Mouse (Mus musculus): Measurements from ENCODE around the gene Themis. TPM values are rescaled to one million over a fixed set of nuclear protein-coding genes. Genes with fewer than 3 reads are reported as not detected.

Themis gene
- polyA plus RNA-seq, 1 experiment, result 0.70 TPM

- H3K4me3 ChIP-seq (ENCODE audit: low read depth, low read length), result no peak overlapping the region
- no peaks in the 10 kb centered on the region for H3K9me3 ChIP-seq (replicated peaks; ENCODE audit: control insufficient read depth, insufficient read depth, low read length, poor library complexity, severe bottlenecking)
- no peak overlapping the region for H3K27ac ChIP-seq (ENCODE audit: insufficient read depth, low read length)
- H3K9ac ChIP-seq (ENCODE audit: low read depth, poor library complexity, severe bottlenecking), result no peak overlapping the region
- no peaks in the 10 kb centered on the region for H3K36me3 ChIP-seq (ENCODE audit: control insufficient read depth, insufficient read depth, low read length, poor library complexity, severe bottlenecking)
- no peaks in the 10 kb centered on the region for H3K27me3 ChIP-seq (ENCODE audit: control insufficient read depth, insufficient read depth, low read length, poor library complexity, severe bottlenecking)
- TF ChIP-seq POLR2A (IDR thresholded peaks at IDR 0.05; ENCODE audit: insufficient read depth, low read length) (no peak), EP300 (IDR thresholded peaks at IDR 0.05; ENCODE audit: insufficient read depth, low read depth, low read length) (no peak), CTCF (IDR thresholded peaks at IDR 0.05; ENCODE audit: low read depth, low read length) (no peak)
- H3K4me1 ChIP-seq (ENCODE audit: control insufficient read depth, insufficient read depth, low read length), result no peaks in the 10 kb centered on the region
Observed at GRCm38 (mm10) chr10:28805160-28805559, 137.0 kb downstream of the Themis start.

GRCm38 (mm10) chr10:28811928-28812570 lies 143.9 kb downstream of the Themis start:
- no peak for TF ChIP-seq POLR2A (IDR thresholded peaks at IDR 0.05; ENCODE audit: insufficient read depth, low read length)
- TF ChIP-seq CTCF (IDR thresholded peaks at IDR 0.05; ENCODE audit: low read depth, low read length), result no peak
- no peak for TF ChIP-seq EP300 (IDR thresholded peaks at IDR 0.05; ENCODE audit: insufficient read depth, low read depth, low read length)
- Histone ChIP-seq H3K27me3 (ENCODE audit: control insufficient read depth, insufficient read depth, low read length, poor library complexity, severe bottlenecking) (no peaks in the 10 kb centered on the region), H3K4me3 (ENCODE audit: low read depth, low read length) (no peak overlapping the region), H3K36me3 (ENCODE audit: control insufficient read depth, insufficient read depth, low read length, poor library complexity, severe bottlenecking) (no peaks in the 10 kb centered on the region), H3K4me1 (ENCODE audit: control insufficient read depth, insufficient read depth, low read length) (no peaks in the 10 kb centered on the region), H3K9me3 (replicated peaks; ENCODE audit: control insufficient read depth, insufficient read depth, low read length, poor library complexity, severe bottlenecking) (no peaks in the 10 kb centered on the region), H3K27ac (ENCODE audit: insufficient read depth, low read length) (no peak overlapping the region), H3K9ac (ENCODE audit: low read depth, poor library complexity, severe bottlenecking) (no peak overlapping the region)

GRCm38 (mm10) chr10:28812571-28812936 lies 144.4 kb downstream of the Themis start:
- TF ChIP-seq POLR2A (IDR thresholded peaks at IDR 0.05; ENCODE audit: insufficient read depth, low read length) (no peak), CTCF (IDR thresholded peaks at IDR 0.05; ENCODE audit: low read depth, low read length) (no peak), EP300 (IDR thresholded peaks at IDR 0.05; ENCODE audit: insufficient read depth, low read depth, low read length) (no peak)
- H3K4me3 ChIP-seq (ENCODE audit: low read depth, low read length), result no peak overlapping the region
- H3K4me1 ChIP-seq (ENCODE audit: control insufficient read depth, insufficient read depth, low read length), result no peaks in the 10 kb centered on the region
- no peaks in the 10 kb centered on the region for H3K9me3 ChIP-seq (replicated peaks; ENCODE audit: control insufficient read depth, insufficient read depth, low read length, poor library complexity, severe bottlenecking)
- no peak overlapping the region for H3K27ac ChIP-seq (ENCODE audit: insufficient read depth, low read length)
- H3K27me3 ChIP-seq (ENCODE audit: control insufficient read depth, insufficient read depth, low read length, poor library complexity, severe bottlenecking), result no peaks in the 10 kb centered on the region
- H3K36me3 ChIP-seq (ENCODE audit: control insufficient read depth, insufficient read depth, low read length, poor library complexity, severe bottlenecking), result no peaks in the 10 kb centered on the region
- no peak overlapping the region for H3K9ac ChIP-seq (ENCODE audit: low read depth, poor library complexity, severe bottlenecking)

- Histone ChIP-seq H3K36me3 (ENCODE audit: control insufficient read depth, insufficient read depth, low read length, poor library complexity, severe bottlenecking) (no peaks in the 10 kb centered on the region), H3K27me3 (ENCODE audit: control insufficient read depth, insufficient read depth, low read length, poor library complexity, severe bottlenecking) (no peaks in the 10 kb centered on the region), H3K9me3 (replicated peaks; ENCODE audit: control insufficient read depth, insufficient read depth, low read length, poor library complexity, severe bottlenecking) (no peaks in the 10 kb centered on the region), H3K9ac (ENCODE audit: low read depth, poor library complexity, severe bottlenecking) (no peak overlapping the region), H3K27ac (ENCODE audit: insufficient read depth, low read length) (no peak overlapping the region), H3K4me3 (ENCODE audit: low read depth, low read length) (no peak overlapping the region), H3K4me1 (ENCODE audit: control insufficient read depth, insufficient read depth, low read length) (no peaks in the 10 kb centered on the region)
- TF ChIP-seq CTCF (IDR thresholded peaks at IDR 0.05; ENCODE audit: low read depth, low read length), result no peak
- TF ChIP-seq EP300 (IDR thresholded peaks at IDR 0.05; ENCODE audit: insufficient read depth, low read depth, low read length), result no peak
- TF ChIP-seq POLR2A (IDR thresholded peaks at IDR 0.05; ENCODE audit: insufficient read depth, low read length), result no peak
Observed at GRCm38 (mm10) chr10:28816160-28816559, 148.0 kb downstream of the Themis start.

- no peaks in the 10 kb centered on the region for H3K36me3 ChIP-seq (ENCODE audit: control insufficient read depth, insufficient read depth, low read length, poor library complexity, severe bottlenecking)
- no peaks in the 10 kb centered on the region; the same call in 1 of the 2 replicates for H3K27me3 ChIP-seq (ENCODE audit: control insufficient read depth, insufficient read depth, low read length, poor library complexity, severe bottlenecking)
- no peaks in the 10 kb centered on the region for H3K4me1 ChIP-seq (ENCODE audit: control insufficient read depth, insufficient read depth, low read length)
- H3K27ac ChIP-seq (ENCODE audit: insufficient read depth, low read length), result no peak overlapping the region
- no peaks in the 10 kb centered on the region for H3K9me3 ChIP-seq (replicated peaks; ENCODE audit: control insufficient read depth, insufficient read depth, low read length, poor library complexity, severe bottlenecking)
- H3K9ac ChIP-seq (ENCODE audit: low read depth, poor library complexity, severe bottlenecking), result no peak overlapping the region
- TF ChIP-seq POLR2A (IDR thresholded peaks at IDR 0.05; ENCODE audit: insufficient read depth, low read length), result no peak
- TF ChIP-seq CTCF (IDR thresholded peaks at IDR 0.05; ENCODE audit: low read depth, low read length), result no peak
- no peak for TF ChIP-seq EP300 (IDR thresholded peaks at IDR 0.05; ENCODE audit: insufficient read depth, low read depth, low read length)
- no peak overlapping the region for H3K4me3 ChIP-seq (ENCODE audit: low read depth, low read length)
Observed at GRCm38 (mm10) chr10:28822320-28822719, 154.2 kb downstream of the Themis start.

- Histone ChIP-seq H3K27ac (ENCODE audit: insufficient read depth, low read length) (no peak overlapping the region), H3K4me3 (ENCODE audit: low read depth, low read length) (no peak overlapping the region), H3K9ac (ENCODE audit: low read depth, poor library complexity, severe bottlenecking) (no peak overlapping the region), H3K36me3 (ENCODE audit: control insufficient read depth, insufficient read depth, low read length, poor library complexity, severe bottlenecking) (no peaks in the 10 kb centered on the region), H3K9me3 (replicated peaks; ENCODE audit: control insufficient read depth, insufficient read depth, low read length, poor library complexity, severe bottlenecking) (no peaks in the 10 kb centered on the region), H3K27me3 (ENCODE audit: control insufficient read depth, insufficient read depth, low read length, poor library complexity, severe bottlenecking) (no peaks in the 10 kb centered on the region), H3K4me1 (ENCODE audit: control insufficient read depth, insufficient read depth, low read length) (no peaks in the 10 kb centered on the region)
- TF ChIP-seq EP300 (IDR thresholded peaks at IDR 0.05; ENCODE audit: insufficient read depth, low read depth, low read length) (no peak), CTCF (IDR thresholded peaks at IDR 0.05; ENCODE audit: low read depth, low read length) (no peak), POLR2A (IDR thresholded peaks at IDR 0.05; ENCODE audit: insufficient read depth, low read length) (no peak)
Observed at GRCm38 (mm10) chr10:28842605-28843004, 174.4 kb downstream of the Themis start.
